Mouse (Mus musculus) lung, adult 18-20 months (tissue): Measurements from ENCODE around the gene Prkaca.
"Not testable (repeated sequence)": the region's sequence is repeated elsewhere in the genome, so short reads cannot be mapped to it uniquely, and the experiment has no call there.

Experiments
- DNase-seq, 2 experiments: peaks; one replicate each; pipeline ENCODE4 v3.0.0; 2022; ENCODE audit warnings: mixed read lengths in 2 of 2

The Prkaca gene

GRCm38 (mm10) chr8:84002957-84003611 is 30.3 kb downstream of the Prkaca start:
- no peak for DNase-seq

GRCm38 (mm10) chr8:84003612-84004246 is 30.9 kb downstream of the Prkaca start:
- DNase-seq: no peak

DNA sequence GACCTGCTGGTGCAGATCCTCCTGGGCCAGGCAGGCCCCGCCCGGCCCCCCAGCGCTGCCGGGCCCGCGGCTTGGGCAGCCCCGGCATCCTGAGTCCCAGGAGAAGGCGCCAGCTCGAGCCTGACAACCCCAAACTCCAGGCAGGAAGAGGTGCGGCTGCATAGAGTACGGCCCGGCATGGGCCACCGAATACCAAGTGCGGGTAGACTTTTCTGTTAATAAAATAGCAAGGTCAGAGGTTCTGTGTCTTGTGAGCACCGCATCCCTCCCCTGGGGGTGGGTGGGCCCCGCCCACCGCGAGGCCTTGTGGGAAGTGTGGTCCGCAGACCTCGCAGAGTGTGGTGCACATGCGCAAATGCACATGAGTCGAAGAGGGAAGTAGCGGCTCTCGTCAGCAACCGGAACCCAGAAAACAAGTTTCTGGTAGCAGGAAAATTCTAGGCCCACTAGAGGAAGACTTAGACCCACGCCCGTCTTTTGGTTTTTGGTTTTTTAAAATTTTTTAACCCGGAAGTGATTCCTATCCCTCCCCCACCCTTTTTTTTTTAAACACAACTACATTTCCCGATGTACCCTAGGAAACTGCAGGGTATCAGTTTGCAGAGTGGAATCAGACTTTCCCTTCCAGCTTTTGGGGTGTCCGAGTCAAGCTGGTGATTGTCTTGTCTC is 31.9 kb downstream of the Prkaca start:
- DNase-seq: peak; percentile 95 to 96

DNA sequence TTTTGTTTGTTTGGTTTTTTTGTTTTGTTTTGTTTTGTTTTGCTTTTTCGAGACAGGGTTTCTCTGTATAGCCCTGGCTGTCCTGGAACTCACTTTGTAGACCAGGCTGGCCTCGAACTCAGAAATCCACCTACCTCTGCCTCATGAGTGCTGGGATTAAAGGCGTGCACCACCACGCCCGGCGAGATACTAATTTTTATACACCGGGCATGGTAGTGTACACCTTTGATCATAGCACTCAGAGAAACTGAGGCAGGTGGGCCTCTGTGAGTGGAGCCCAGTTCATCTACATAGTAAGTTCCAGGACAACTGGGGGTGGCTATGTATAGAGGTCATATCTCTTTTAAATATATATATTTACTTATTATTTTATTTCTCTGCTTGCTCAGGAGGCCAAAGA is 32.7 kb downstream of the Prkaca start:
- not testable (repeated sequence) for DNase-seq

DNA sequence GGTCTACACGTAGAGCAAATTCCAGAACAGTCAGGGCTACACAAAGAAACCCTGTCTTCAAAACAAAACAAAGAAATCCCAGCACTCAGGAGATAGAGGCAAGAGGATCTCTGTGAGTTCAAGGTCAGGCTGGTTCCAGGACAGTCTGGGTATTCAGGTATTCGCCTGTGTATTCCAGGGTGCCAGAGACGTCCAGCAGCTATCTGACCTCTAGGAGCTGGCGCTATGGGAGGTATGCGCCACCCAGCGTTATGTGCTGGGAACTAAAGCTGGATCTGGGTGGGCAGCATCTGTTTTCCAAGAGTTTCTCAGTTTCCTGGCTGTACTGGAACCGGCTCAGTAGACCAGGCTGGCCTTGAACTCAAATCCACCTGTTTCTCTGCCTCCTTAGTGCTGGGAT is 35.6 kb downstream of the Prkaca start:
- no peak for DNase-seq

GRCm38 (mm10) chr8:84009876-84010275 is 37.1 kb downstream of the Prkaca start:
- peak; percentile 87 to 89 for DNase-seq

GRCm38 (mm10) chr8:84010625-84011611 is 38.1 kb downstream of the Prkaca start:
- DNase-seq: peak; percentile 74 to 77

GRCm38 (mm10) chr8:84011705-84012498 is 39.1 kb downstream of the Prkaca start, which contains the start of gene 2210011C24Rik:
2210011C24Rik (minus strand) TSS chr8:84012171.
- DNase-seq: peak; percentile 86 to 87

- DNase-seq: peak in 1 of 2 experiments; percentile 49
These were observed 39.8 kb downstream of the Prkaca start for GRCm38 (mm10) chr8:84012499-84013165.

- no peak for DNase-seq
These were observed 43.0 kb downstream of the Prkaca start for GRCm38 (mm10) chr8:84015833-84016232.

- DNase-seq: no peak
These were observed 46.9 kb downstream of the Prkaca start for GRCm38 (mm10) chr8:84019738-84020137.

GRCm38 (mm10) chr8:84021096-84021495 is 48.3 kb downstream of the Prkaca start, which contains the start of gene Palm3:
Palm3 (plus strand) TSS chr8:84021471.
- DNase-seq: no peak

- DNase-seq: no peak
These were observed 48.8 kb downstream of the Prkaca start for GRCm38 (mm10) chr8:84021569-84021968.

DNA sequence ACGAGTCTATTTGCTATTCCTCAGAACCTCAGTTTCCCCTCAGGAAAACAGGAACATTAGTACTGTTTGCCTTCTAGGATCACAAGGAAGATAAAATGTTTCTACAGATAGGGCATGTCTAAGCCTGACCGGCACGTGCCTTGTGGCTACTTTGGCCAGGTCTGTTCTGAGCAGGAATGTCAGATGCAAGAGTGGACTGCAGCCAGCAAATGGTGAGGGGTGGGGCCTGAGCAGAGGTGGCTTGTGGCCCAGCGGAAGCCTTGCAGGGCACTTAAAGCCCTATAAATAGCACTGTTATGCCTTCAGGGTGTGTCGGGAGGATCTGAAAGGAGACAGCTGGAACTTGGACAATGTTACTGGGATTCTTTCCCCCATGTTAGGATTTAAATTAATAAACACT is 50.3 kb downstream of the Prkaca start:
- peak; percentile 86 to 90 for DNase-seq

GRCm38 (mm10) chr8:84023631-84024030 is 50.8 kb downstream of the Prkaca start:
- no peak for DNase-seq

GRCm38 (mm10) chr8:84024171-84024570 is 51.4 kb downstream of the Prkaca start:
- no peak for DNase-seq

DNA sequence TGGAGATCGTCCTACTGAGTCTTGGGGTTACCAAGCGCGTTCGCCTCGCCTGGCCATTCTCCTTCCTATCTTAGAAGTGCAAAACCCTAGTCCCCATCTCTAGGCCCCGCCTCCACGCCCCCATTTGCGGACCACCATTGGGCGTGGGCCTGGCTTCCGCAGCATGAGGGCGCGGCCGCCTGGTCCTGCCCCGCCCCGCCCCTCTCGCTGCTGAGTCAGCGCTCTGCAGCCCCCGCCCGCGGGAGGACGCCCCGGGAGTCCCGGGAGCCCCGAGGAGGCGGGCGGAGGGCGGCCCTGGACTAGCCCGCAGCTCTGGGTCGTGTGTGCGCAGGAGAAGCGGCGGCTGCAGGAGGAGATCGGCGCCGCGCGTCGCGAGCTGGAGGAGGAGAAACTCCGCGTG is 53.1 kb downstream of the Prkaca start:
- no peak for DNase-seq

DNA sequence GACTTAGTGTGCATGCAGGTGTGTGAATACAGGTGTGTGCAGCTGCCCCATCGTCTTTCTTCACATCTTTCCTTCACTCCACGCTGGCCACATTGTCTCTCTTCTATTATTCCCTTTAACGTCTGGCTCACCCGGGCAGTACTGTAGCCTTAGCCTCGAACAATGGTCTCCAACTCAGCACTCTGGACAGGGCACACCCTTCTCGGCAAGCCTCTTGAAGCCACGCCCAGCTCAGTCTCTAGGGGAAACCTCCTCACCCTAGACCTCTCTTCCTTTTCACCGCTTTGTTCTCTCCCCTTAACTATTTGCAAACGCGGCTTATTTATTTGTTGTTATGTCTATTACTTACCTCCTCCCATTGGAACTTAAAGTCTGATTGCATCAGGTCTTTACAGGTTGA is 54.7 kb downstream of the Prkaca start:
- DNase-seq: no peak

GRCm38 (mm10) chr8:84029272-84029671 is 56.5 kb downstream of the Prkaca start:
- no peak for DNase-seq

DNA sequence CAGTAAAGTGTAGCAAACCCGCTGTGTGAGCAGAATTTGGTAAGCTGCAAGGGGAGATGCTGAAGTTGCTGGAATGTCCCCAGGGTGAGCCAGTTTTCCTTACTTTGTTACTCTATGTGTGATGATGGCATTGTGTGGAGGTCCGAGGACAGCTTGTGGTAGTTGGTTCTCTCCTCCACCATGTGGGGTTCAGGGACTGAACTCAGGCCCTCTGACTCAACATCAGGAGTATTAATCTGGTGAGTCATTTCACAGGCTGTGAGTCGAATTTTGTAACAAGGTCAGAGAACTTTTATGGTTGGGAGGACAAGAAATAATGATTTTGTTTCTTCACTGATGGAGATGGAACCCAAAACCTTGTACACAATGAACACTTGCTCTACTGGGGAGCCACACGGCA is 60.0 kb downstream of the Prkaca start:
- no peak for DNase-seq

- DNase-seq: no peak
These were observed 65.2 kb downstream of the Prkaca start for GRCm38 (mm10) chr8:84038015-84038414.
